Mouse (Mus musculus): ENCODE measurements around the gene Prdm1. TPM values are rescaled to one million over a fixed set of nuclear protein-coding genes. Genes with fewer than 3 reads are reported as not detected.

The Prdm1 gene
- polyA plus RNA-seq, 1 experiment, result not detected

- H3K27ac ChIP-seq (ENCODE audit: insufficient read depth, low read depth, low read length), result no peak overlapping the region
- no peak overlapping the region for H3K4me3 ChIP-seq (ENCODE audit: insufficient read depth, low read depth, low read length)
- TF ChIP-seq CTCF (IDR thresholded peaks at IDR 0.05; ENCODE audit: insufficient read depth, low read depth, low read length) (no peak), POLR2A (IDR thresholded peaks at IDR 0.05; ENCODE audit: insufficient read depth, low read depth, low read length) (no peak)
- 95% methylated on average over 6 of the region's 6 CpGs for WGBS
- peaks cover 3% of the 10 kb centered on the region for H3K4me1 ChIP-seq (ENCODE audit: control insufficient read depth, insufficient read depth, low read length)
Measured at GRCm38 (mm10) chr10:44461063-44461462, 67.2 kb downstream of the Prdm1 start.

GRCm38 (mm10) chr10:44460095-44460810 is 68.0 kb downstream of the Prdm1 start:
- TF ChIP-seq CTCF (IDR thresholded peaks at IDR 0.05; ENCODE audit: insufficient read depth, low read depth, low read length) (no peak), POLR2A (IDR thresholded peaks at IDR 0.05; ENCODE audit: insufficient read depth, low read depth, low read length) (no peak)
- Histone ChIP-seq H3K4me3 (ENCODE audit: insufficient read depth, low read depth, low read length) (no peak overlapping the region), H3K27ac (ENCODE audit: insufficient read depth, low read depth, low read length) (no peak overlapping the region), H3K4me1 (ENCODE audit: control insufficient read depth, insufficient read depth, low read length) (peaks cover 4% of the 10 kb centered on the region)
- 15% methylated on average over 6 of the region's 6 CpGs for WGBS

GRCm38 (mm10) chr10:44459321-44460000 is 68.8 kb downstream of the Prdm1 start:
- Histone ChIP-seq H3K4me3 (ENCODE audit: insufficient read depth, low read depth, low read length) (peak overlapping the region; percentile 12; the same call in 1 of the 2 replicates), H3K27ac (ENCODE audit: insufficient read depth, low read depth, low read length) (peak overlapping the region; percentile 60), H3K4me1 (ENCODE audit: control insufficient read depth, insufficient read depth, low read length) (peaks cover 4% of the 10 kb centered on the region)
- 17% methylated on average over 11 of the region's 11 CpGs for WGBS
- TF ChIP-seq CTCF (IDR thresholded peaks at IDR 0.05; ENCODE audit: insufficient read depth, low read depth, low read length) (no peak), POLR2A (IDR thresholded peaks at IDR 0.05; ENCODE audit: insufficient read depth, low read depth, low read length) (no peak)

- H3K4me3 ChIP-seq (ENCODE audit: insufficient read depth, low read depth, low read length), result peak overlapping the region; percentile 89
- WGBS, result 1% methylated on average over 54 of the region's 54 CpGs
- peaks cover 4% of the 10 kb centered on the region for H3K4me1 ChIP-seq (ENCODE audit: control insufficient read depth, insufficient read depth, low read length)
- TF ChIP-seq CTCF (IDR thresholded peaks at IDR 0.05; ENCODE audit: insufficient read depth, low read depth, low read length) (no peak), POLR2A (IDR thresholded peaks at IDR 0.05; ENCODE audit: insufficient read depth, low read depth, low read length) (no peak)
- H3K27ac ChIP-seq (ENCODE audit: insufficient read depth, low read depth, low read length), result peak overlapping the region; percentile 52; the same call in 1 of the 2 replicates
Measured at GRCm38 (mm10) chr10:44458534-44459315, 69.6 kb downstream of the Prdm1 start.

GRCm38 (mm10) chr10:44457791-44458533 is 70.3 kb downstream of the Prdm1 start:
- TF ChIP-seq POLR2A (IDR thresholded peaks at IDR 0.05; ENCODE audit: insufficient read depth, low read depth, low read length) (no peak), CTCF (IDR thresholded peaks at IDR 0.05; ENCODE audit: insufficient read depth, low read depth, low read length) (no peak)
- peak overlapping the region; percentile 52; the same call in 1 of the 2 replicates for H3K27ac ChIP-seq (ENCODE audit: insufficient read depth, low read depth, low read length)
- H3K4me3 ChIP-seq (ENCODE audit: insufficient read depth, low read depth, low read length), result peak overlapping the region; percentile 89
- WGBS, result 1% methylated on average over 25 of the region's 25 CpGs
- peaks cover 7% of the 10 kb centered on the region for H3K4me1 ChIP-seq (ENCODE audit: control insufficient read depth, insufficient read depth, low read length)

GRCm38 (mm10) chr10:44456757-44457595 is 71.3 kb downstream of the Prdm1 start:
- WGBS, result 10% methylated on average over 31 of the region's 31 CpGs

GRCm38 (mm10) chr10:44454753-44455152 is 73.5 kb downstream of the Prdm1 start:
- TF ChIP-seq CTCF (IDR thresholded peaks at IDR 0.05; ENCODE audit: insufficient read depth, low read depth, low read length), result no peak
- no peak for TF ChIP-seq POLR2A (IDR thresholded peaks at IDR 0.05; ENCODE audit: insufficient read depth, low read depth, low read length)
- no peak overlapping the region for H3K4me3 ChIP-seq (ENCODE audit: insufficient read depth, low read depth, low read length)
- H3K27ac ChIP-seq (ENCODE audit: insufficient read depth, low read depth, low read length), result no peak overlapping the region
- peaks cover 8% of the 10 kb centered on the region for H3K4me1 ChIP-seq (ENCODE audit: control insufficient read depth, insufficient read depth, low read length)
- WGBS, result 75% methylated on average over 4 of the region's 4 CpGs

More at GRCm38 (mm10) chr10:44456757-44457595, 71.3 kb downstream of the Prdm1 start:
- Histone ChIP-seq H3K4me3 (ENCODE audit: insufficient read depth, low read depth, low read length) (peak overlapping the region; percentile 35), H3K4me1 (ENCODE audit: control insufficient read depth, insufficient read depth, low read length) (peaks cover 8% of the 10 kb centered on the region), H3K27ac (ENCODE audit: insufficient read depth, low read depth, low read length) (no peak overlapping the region)
- TF ChIP-seq CTCF (IDR thresholded peaks at IDR 0.05; ENCODE audit: insufficient read depth, low read depth, low read length) (no peak), POLR2A (IDR thresholded peaks at IDR 0.05; ENCODE audit: insufficient read depth, low read depth, low read length) (no peak)

Data from olfactory bulb, adult 2 months (tissue).